Mouse (Mus musculus): Measurements from ENCODE around the gene Nxnl2.

- TF ChIP-seq CTCF (IDR thresholded peaks at IDR 0.05; ENCODE audit: control insufficient read depth, insufficient read depth, low read length), result no peak
- no peak for TF ChIP-seq POLR2A (IDR thresholded peaks at IDR 0.05; ENCODE audit: borderline replicate concordance, control insufficient read depth, low read depth, low read length)
Observed at GRCm38 (mm10) chr13:51136315-51136714, 34.5 kb upstream of the Nxnl2 start.

Data from bone marrow, adult 2 months (tissue).